Mouse (Mus musculus) embryo, embryonic 11.5 days (tissue): ENCODE results near the gene Mgat4e.
"Not testable (repeated sequence)": the region's sequence is repeated elsewhere in the genome, so short reads cannot be mapped to it uniquely, and the experiment has no call there.

ENCODE experiments used
- DNase-seq: peaks from one replicate; pipeline ENCODE4 v3.0.0-alpha.2; 2012; ENCODE audit warnings: low read depth, low spot score

The Mgat4e gene

GRCm38 (mm10) chr1:134555871-134556670 is 6.6 kb upstream of the Mgat4e start:
- DNase-seq, result peak; percentile 46

- no peak for DNase-seq
These were observed 5.9 kb upstream of the Mgat4e start for GRCm38 (mm10) chr1:134555240-134555870.

- no peak for DNase-seq
These were observed 2.9 kb upstream of the Mgat4e start for GRCm38 (mm10) chr1:134552396-134552795.

GRCm38 (mm10) chr1:134551869-134552268 is 2.4 kb upstream of the Mgat4e start:
- no peak for DNase-seq

DNA sequence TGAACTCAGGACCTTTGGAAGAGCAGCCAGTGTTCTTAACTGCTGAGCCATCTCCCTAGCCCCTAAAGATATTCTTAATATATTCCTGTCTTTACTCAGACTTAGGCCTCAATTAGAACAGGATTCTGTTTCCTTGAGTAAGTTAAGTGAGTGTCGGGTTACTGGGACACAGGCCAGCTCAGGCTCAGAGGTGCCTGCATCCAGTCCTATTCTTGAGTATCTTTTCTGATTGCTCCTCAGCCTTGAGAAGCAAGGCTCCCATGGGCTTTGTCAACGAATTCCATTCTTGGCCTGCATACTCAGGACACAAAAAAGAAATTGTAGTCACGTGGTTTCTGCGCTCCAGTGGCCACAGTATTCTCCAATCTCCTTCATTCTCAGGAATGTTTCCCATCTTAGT is 1.3 kb downstream of the Mgat4e start:
- no peak for DNase-seq

GRCm38 (mm10) chr1:134540610-134541009 is 8.9 kb downstream of the Mgat4e start:
- no peak for DNase-seq

- no peak for DNase-seq
These were observed 14.0 kb downstream of the Mgat4e start for GRCm38 (mm10) chr1:134535513-134535912.

DNA sequence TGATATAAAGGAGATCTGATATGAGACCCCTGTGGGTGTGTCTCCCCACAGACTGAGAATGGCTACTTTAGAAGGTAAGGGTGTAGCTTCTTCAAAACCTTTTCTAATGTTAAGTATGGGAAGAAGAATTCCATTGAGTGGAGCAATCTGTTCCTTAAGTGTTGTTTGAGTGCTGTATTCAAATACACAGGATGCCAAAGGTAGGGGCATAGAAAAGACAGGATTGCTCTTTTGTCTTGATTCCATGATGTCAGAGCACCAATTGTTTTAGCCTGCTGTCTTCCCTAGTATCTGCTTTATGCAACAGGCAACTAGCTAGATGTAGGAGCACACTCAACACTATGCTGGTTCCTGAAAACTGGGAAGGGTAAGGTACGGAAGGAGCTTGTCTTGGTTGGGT is 14.4 kb downstream of the Mgat4e start:
- no peak for DNase-seq

- DNase-seq, result not testable (repeated sequence)
These were observed 15.8 kb downstream of the Mgat4e start for GRCm38 (mm10) chr1:134533710-134534109.

DNA sequence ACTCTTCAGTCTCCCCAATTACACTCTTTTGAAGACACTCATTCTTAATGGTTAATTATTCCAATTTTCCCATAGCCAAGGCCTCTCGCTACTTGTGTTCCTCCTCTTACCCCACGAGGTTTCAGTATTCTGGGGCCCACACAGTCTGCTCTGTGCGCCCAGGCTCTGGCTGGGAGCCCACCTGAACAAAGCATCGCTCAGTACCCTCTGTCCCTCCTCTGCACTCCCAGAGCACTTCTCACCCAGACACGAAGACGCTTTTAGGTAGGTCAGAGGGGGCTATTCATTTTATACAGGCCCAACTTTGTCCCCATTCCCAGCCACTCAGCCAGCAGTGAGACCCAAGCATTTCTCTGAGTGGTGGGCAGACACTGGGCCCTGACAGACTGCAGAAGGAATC is 18.9 kb downstream of the Mgat4e start:
- DNase-seq, result no peak

DNA sequence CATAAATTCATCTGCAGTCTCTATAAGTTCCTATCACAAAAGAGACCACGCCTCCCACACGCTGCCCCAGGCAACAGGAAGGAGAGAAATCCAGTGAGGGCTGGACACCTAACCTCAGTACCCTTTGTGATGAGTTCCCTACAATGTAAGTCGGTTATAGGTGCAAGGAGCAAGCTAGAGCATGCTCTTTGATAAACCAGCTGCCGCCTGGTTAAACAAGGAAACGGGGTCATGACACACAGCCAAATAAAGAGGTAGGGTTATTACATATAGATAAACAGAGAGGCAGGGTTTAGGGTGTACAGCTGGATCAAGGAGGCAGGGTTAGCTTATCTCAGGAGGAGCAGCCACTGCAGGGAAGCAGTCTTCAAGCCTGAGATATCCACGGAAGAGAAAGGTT is 22.7 kb downstream of the Mgat4e start:
- no peak for DNase-seq

DNA sequence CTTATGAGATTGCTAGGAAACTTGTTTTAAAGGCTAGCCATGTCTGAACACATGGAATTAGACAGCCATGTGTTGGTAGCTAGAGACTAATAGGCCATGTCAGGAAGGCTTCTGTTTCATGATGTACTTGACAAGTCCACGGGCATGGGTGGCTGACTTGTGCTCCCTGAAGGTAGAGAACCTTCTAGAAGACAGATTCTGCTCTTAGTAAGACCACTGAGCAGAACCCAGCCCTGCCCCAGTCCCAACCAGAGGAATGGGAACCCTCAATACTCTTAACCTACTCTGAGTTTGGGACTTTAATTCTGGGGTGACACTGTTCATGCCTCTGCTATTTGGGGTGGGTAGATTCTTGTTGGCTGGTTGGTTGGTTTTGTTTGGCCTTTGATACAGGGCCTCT is 24.5 kb downstream of the Mgat4e start:
- DNase-seq, result no peak

- DNase-seq, result no peak
These were observed 25.1 kb downstream of the Mgat4e start for GRCm38 (mm10) chr1:134524424-134524823.

DNA sequence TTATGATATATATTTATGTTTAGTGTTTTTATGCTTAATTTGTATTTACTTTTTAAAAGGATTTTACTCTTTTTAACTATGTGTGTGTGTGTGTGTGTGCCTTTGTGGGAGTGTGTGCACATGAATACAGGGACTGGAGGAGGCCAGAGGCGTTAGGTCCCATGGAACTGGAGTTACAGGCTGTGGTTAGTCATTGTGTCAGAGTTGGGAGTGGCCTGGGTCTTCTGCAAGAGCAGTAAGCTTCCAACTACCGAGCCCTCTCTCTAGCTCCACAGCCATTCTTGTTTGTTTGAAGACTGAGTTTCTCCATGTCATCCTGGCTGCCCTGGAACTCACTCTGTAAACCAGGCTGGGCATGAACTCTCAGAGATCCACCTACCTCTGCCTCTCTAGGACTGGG is 27.2 kb downstream of the Mgat4e start:
- DNase-seq, result no peak

DNA sequence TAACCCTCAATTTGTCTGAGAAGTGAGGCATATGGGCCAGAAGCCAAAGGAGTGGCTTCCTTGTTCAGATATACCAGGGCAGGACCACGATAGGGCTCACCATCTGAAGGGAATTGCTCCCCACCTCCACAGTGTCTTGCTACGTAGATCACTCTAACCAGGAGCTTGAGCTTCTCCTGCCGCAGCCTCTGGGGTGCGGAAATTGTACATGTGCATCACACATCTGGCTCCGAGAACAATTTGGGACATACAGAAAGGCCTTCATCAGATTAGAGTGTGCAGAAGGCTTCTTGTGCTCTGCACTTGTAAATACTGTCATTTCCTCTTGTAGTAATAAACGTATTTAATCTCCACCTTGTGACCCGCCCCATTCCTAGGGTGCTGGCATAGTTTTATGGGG is 28.3 kb downstream of the Mgat4e start:
- no peak for DNase-seq

GRCm38 (mm10) chr1:134520001-134520721 is 29.3 kb downstream of the Mgat4e start:
- no peak for DNase-seq

DNA sequence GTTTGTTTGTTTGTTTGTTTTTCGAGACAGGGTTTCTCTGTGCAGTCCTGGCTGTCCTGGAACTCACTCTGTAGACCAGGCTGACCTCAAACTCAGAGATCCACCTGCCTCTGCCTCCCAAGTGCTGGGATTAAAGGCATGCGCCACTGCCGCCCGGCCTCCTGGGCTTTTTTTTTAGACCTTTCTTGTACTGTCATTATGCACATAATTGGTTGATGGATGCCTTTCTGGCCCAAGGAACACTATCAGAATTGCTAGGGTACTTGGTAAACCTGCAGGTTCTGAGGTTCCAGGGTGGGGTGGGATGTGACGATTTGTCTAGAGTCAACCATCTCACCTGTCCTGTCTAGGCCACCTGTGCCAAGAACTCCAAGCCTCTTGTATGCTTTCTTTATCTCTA is 30.3 kb downstream of the Mgat4e start:
- DNase-seq, result not testable (repeated sequence)

DNA sequence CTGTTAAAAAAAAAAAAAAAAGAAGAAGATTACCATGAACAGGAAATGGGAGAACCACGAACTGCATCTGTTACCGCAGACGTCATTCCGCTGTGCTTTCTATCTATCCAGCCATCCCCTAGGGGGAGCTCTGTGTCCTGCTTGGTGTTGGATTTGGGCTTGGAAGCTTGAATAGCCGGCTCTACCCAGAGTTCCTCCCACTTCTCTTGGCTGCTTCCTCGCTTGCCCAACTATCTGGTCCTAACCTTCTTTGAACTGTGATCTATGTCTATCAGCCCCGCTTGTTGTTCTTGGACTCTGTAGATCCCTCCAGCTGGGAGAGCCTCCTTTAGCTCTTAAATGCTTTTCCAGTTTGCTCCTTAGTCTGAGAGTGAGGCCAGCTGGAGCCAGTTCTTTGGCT is 30.8 kb downstream of the Mgat4e start:
- DNase-seq, result peak; percentile 71

DNA sequence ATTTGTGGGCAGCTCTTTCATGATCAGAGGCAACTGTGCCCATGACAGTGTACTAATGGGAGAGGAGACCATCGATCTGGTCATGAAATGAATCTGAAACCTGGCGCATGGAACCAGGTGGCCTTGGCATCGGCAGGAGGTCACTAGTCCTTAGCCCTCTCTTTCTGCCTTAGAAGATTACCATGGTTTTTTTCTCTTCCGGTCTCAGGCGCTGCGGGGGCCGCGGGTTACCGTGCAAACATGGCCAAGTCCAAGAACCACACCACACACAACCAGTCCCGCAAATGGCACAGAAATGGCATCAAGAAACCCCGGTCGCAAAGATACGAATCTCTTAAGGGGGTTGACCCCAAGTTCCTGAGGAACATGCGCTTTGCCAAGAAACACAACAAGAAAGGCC is 31.6 kb downstream of the Mgat4e start:
- DNase-seq, result not testable (repeated sequence)

GRCm38 (mm10) chr1:134516491-134517198 is 32.8 kb downstream of the Mgat4e start:
- peak; percentile 61 for DNase-seq

GRCm38 (mm10) chr1:134515891-134516290 is 33.6 kb downstream of the Mgat4e start:
- no peak for DNase-seq
